Mouse (Mus musculus) retina, adult 2 months (tissue): ENCODE measurements around the gene Pgbd1.
"Not testable (repeated sequence)": the region's sequence is repeated elsewhere in the genome, so short reads cannot be mapped to it uniquely, and the experiment has no call there.

Experiments used
- DNase-seq: peaks from one replicate; pipeline ENCODE4 v3.0.0-alpha.2; 2012; ENCODE audit warnings: low read depth, low spot score

Gene Pgbd1

GRCm38 (mm10) chr13:21440503-21441206 is at the start of gene Pgbd1:
Gene Pgbd1, minus strand, starts transcription at chr13:21441058.
- peak; percentile 44 for DNase-seq

- DNase-seq = no peak
These were observed 46.0 kb upstream of the Pgbd1 start for GRCm38 (mm10) chr13:21486881-21487280.

- DNase-seq = peak; percentile 59
These were observed 38.2 kb upstream of the Pgbd1 start, which contains the start of the genes Zkscan4 and Gm10065 for GRCm38 (mm10) chr13:21478759-21479670. Gene Zkscan4, plus strand, starts transcription at chr13:21478907. Gene Gm10065, minus strand, starts transcription at chr13:21479441.

DNA sequence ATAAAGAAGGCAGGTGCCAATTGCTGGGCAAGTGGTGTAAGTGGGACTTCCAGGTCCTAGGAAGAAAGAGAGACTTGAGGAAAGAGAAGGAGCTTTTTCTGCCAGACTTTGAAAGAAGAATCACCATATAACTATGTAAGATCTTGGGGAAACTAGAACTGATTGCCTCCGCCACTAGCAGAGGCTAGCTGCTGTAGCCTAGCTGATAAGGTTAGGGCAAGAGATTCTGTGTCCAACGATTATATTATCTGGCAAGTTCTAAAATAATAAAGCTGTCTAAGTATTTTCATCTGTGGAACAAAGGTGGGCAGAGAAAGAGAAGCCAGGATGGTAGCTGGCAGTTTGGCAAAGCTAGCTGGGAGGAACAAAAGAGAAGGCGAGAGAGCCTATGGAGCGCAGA is 31.6 kb upstream of the Pgbd1 start:
- no peak for DNase-seq

- no peak for DNase-seq
These were observed 28.2 kb upstream of the Pgbd1 start for GRCm38 (mm10) chr13:21469097-21469496.

DNA sequence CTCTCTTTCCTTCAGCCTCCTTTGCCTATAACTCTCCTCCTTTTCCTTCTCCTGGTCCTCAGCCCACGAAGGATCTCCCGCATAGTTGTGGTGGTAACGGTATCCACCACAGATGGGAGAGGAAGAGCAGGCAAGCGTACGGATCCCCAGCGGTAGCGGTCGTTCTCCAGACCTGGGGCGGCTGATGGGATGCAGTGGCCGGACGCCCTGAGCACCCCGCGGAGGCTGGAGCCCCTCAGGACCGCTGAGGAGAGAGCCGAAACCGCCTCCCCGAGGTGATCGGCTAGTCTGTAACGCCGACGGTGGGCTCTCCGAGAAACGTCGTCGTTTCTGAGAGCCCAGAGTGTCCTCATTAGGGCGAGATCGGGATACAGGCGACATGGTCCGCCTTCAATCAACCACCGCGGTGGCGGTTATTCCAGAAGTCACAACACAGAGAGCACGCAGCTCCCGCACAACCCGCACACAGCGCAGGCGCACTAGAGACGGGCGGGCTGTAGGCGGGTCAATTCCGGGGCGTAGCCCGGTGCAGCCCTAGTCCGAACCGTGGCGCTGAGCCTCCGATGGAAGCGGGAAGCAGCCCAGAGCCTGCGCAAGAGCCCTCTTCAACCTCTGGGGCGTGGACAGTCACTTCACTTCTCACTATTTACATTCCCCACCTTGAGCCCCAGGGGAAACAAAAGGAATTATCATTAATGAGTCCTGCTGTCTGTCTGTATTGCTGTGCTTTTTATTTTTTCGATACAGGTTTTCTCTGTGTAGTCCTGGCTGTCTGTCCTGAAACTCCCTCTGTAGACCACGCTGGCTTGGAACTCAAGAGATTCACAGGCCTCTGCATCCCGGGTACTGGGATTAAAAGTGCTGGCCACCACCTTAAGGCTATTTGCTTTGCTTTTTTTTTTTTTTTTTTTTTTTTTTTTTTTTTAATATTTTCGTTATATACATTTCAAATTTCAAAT is 27.5 kb upstream of the Pgbd1 start, which contains the start of gene Nkapl:
Nkapl (minus strand) TSS at position 449 of the 959 bp plus-strand sequence.
- peak; percentile 75 for DNase-seq

- DNase-seq = no peak
These were observed 26.5 kb upstream of the Pgbd1 start for GRCm38 (mm10) chr13:21467336-21467735.

DNA sequence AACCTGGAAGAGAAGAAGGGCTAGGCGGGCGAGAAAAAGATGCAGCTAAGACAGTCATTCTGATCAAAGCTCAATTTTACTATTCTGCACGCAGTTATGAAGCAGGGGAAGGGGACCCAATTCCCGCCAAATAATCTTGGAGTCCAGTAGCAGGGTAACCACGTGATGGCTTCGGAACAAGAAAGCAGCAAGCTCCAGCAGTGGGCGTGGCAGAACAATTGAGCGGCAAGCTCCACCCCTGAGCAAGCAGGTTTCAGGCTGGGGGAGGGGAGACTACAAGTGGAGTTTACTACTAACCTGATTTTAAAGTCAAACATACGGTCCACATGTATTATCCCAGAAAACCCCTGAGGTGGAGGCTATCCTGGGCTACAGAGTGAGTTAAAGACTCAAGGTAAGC is 21.7 kb upstream of the Pgbd1 start:
- DNase-seq = not testable (repeated sequence)

GRCm38 (mm10) chr13:21456347-21456746 is 15.5 kb upstream of the Pgbd1 start:
- DNase-seq = no peak

GRCm38 (mm10) chr13:21454133-21454532 is 13.3 kb upstream of the Pgbd1 start:
- no peak for DNase-seq

DNA sequence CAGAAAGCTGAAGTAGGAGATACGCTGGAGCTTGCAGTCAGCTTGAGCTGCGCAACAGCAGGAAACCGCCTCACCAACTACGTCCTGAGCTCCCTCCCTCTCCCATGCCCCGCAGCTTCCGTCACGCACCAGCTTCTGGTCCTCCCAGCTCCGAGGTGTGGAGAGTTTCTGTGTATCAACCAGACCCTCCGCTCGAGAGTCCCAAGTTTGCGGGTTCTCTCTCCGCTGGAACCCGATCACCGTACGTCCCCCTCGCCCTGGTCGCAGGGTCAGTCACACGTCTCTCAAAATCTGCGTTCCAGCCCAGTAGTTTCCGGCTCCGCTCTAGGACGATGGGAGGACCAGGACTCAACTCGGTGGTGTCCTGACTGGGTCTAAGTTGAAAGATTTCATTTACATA is 12.6 kb upstream of the Pgbd1 start, which contains the start of gene Zscan26:
Zscan26 (minus strand) TSS at position 282 of the 400 bp plus-strand sequence.
- peak; percentile 76 for DNase-seq

- DNase-seq = peak; percentile 48
These were observed 12.2 kb upstream of the Pgbd1 start for GRCm38 (mm10) chr13:21453042-21453441.

DNA sequence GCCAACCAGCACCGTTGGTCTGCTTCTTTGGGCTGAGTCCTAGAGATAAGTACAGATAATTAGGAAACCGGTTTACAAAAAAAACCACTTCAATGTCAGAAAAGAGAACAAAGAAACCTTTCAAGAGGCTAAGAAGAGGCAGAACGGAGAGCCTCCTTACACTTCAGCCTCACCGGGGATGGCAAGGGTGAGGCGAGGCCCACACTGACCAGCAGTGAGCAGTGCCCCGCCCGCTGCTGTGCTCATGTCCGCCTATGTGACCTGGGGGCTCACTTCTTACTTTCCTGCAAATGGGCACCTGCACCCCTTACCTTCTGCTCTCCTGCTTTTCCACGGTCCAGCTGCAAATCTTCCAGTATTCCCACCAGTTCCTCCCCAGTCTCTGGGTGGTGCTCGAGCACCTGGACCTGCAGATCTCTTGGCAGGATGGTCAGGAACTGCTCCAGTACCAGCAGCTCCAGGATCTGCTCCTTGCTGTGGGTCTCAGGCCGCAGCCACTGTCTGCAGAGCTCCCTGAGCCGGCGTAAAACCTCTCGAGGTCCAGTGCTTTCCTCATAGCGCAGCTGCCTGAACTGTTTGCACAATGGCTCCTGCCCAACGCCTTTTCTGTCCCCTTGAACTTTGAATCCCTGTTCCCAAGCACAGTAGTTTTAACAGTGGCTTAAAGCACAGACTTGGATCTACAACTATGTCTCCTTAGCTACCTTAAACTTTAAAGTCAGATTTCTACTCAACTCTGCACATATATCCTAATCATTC is 7.2 kb upstream of the Pgbd1 start:
- no peak for DNase-seq

GRCm38 (mm10) chr13:21446796-21447195 is 5.9 kb upstream of the Pgbd1 start:
- DNase-seq = no peak

GRCm38 (mm10) chr13:21441207-21441572 is 332 bp upstream of the Pgbd1 start:
- no peak for DNase-seq

DNA sequence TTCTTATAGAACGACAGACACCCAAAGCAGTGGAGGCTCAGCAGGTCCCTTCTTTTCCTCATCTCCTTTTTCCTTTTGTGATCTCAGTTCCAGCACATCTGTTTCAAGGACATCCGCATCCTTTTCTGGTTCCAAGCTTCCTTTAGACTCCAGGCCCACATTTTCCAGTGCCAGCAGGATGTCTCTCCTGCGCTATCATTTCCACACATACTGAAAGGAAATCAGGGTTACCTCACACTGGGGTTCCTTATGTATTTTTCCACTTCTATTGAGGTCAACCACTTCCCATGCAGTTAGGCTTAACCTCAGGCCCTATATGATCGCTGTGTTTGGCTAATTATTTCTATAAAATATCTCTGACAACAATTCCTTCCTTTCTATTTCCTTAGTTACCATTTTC is 5.4 kb downstream of the Pgbd1 start:
- no peak for DNase-seq

- no peak for DNase-seq
These were observed 13.2 kb downstream of the Pgbd1 start for GRCm38 (mm10) chr13:21427631-21428030.

DNA sequence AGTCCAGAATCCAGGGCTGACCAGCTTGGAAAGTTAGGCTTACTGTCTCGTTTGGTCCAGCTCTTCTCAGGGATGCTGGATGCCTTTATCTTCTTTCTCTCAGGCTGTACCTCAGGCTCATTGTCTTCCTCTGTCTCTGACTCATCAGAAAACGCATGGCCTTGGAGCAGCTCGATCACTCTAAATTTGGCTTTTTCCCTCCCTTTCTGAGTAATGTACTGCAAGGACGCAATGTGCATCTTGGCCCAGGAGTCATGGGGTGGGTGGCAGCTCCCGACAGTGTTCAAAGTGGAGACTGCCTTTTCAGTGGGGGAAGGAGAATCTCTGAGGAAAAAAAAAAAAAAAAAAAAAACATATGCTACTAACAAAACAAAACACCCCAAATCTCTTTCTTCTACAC is 17.6 kb downstream of the Pgbd1 start:
- DNase-seq = no peak

GRCm38 (mm10) chr13:21418865-21419264 is 22.0 kb downstream of the Pgbd1 start:
- no peak for DNase-seq

- DNase-seq = no peak
These were observed 23.4 kb downstream of the Pgbd1 start for GRCm38 (mm10) chr13:21417298-21418010.
